Mouse (Mus musculus): Measurements from ENCODE around the gene Prrc2c. TPM values are rescaled to one million over a fixed set of nuclear protein-coding genes. Genes with fewer than 3 reads are reported as not detected.

The Prrc2c gene
- polyA plus RNA-seq, 1 experiment from 2014 or later = 142 TPM

DNA sequence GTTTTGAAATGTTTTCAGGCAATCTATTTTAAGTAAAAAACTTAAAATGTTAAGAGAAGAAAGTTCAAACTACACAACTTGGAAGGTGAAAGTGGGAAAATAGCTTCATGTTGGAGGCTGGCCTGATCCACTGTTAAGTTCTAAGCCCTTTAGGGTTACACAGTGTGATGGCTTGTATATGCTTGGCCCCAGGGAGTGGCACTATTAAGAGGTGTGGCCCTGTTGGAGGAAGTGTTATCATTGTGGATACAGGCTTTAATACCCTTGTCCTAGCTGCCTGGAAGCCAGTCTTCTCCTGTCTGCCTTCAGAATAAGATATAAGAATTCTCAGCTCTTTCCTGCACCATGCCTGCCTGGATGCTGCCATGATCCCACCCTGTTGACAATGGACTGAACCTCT is 16.7 kb downstream of the Prrc2c start:
- no peak for ATAC-seq (ENCODE audit: insufficient read depth, low FRiP score, low TSS enrichment)
- Histone ChIP-seq H3K27me3 (ENCODE audit: control insufficient read depth, insufficient read depth, low read length) (no peaks in the 10 kb centered on the region), H3K4me3 (ENCODE audit: low read depth, low read length) (no peak overlapping the region), H3K4me2 (ENCODE audit: low read depth) (no peak overlapping the region), H3K9ac (ENCODE audit: low read length) (no peak overlapping the region), H3K9me3 (ENCODE audit: control insufficient read depth, low read length) (no peaks in the 10 kb centered on the region), H3K4me1 (ENCODE audit: control insufficient read depth, insufficient read depth, low read length) (no peaks in the 10 kb centered on the region), H3K27ac (ENCODE audit: low read depth, low read length) (no peak overlapping the region), H3K36me3 (ENCODE audit: control insufficient read depth, insufficient read depth, low read length) (peaks cover 4% of the 10 kb centered on the region)
- DNase-seq (ENCODE audit: low spot score) = no peak

- Histone ChIP-seq H3K4me3 (ENCODE audit: low read depth, low read length) (no peak overlapping the region), H3K4me2 (ENCODE audit: low read depth) (no peak overlapping the region), H3K27me3 (ENCODE audit: control insufficient read depth, insufficient read depth, low read length) (no peaks in the 10 kb centered on the region), H3K27ac (ENCODE audit: low read depth, low read length) (no peak overlapping the region), H3K9me3 (ENCODE audit: control insufficient read depth, low read length) (no peaks in the 10 kb centered on the region), H3K36me3 (ENCODE audit: control insufficient read depth, insufficient read depth, low read length) (peaks cover 6% of the 10 kb centered on the region), H3K4me1 (ENCODE audit: control insufficient read depth, insufficient read depth, low read length) (no peaks in the 10 kb centered on the region), H3K9ac (ENCODE audit: low read length) (no peak overlapping the region)
- 94% methylated on average over 2 of the region's 2 CpGs for WGBS
- ATAC-seq (ENCODE audit: insufficient read depth, low FRiP score, low TSS enrichment) = no peak
- DNase-seq (ENCODE audit: low spot score) = no peak
Measured at GRCm38 (mm10) chr1:162720645-162721044, 19.7 kb downstream of the Prrc2c start.

- Histone ChIP-seq H3K4me2 (ENCODE audit: low read depth) (no peak overlapping the region), H3K27ac (ENCODE audit: low read depth, low read length) (no peak overlapping the region), H3K4me1 (ENCODE audit: control insufficient read depth, insufficient read depth, low read length) (no peaks in the 10 kb centered on the region), H3K9ac (ENCODE audit: low read length) (no peak overlapping the region), H3K4me3 (ENCODE audit: low read depth, low read length) (no peak overlapping the region), H3K27me3 (ENCODE audit: control insufficient read depth, insufficient read depth, low read length) (no peaks in the 10 kb centered on the region), H3K36me3 (ENCODE audit: control insufficient read depth, insufficient read depth, low read length) (peaks cover 24% of the 10 kb centered on the region), H3K9me3 (ENCODE audit: control insufficient read depth, low read length) (no peaks in the 10 kb centered on the region)
- DNase-seq (ENCODE audit: low spot score) (no peak), ATAC-seq (ENCODE audit: insufficient read depth, low FRiP score, low TSS enrichment) (no peak)
- WGBS = 58% methylated on average over 8 of the region's 8 CpGs
Measured at GRCm38 (mm10) chr1:162700389-162701066, 39.8 kb downstream of the Prrc2c start.

- Histone ChIP-seq H3K36me3 (ENCODE audit: control insufficient read depth, insufficient read depth, low read length) (peaks cover 13% of the 10 kb centered on the region), H3K27ac (ENCODE audit: low read depth, low read length) (no peak overlapping the region), H3K4me2 (ENCODE audit: low read depth) (no peak overlapping the region), H3K4me1 (ENCODE audit: control insufficient read depth, insufficient read depth, low read length) (no peaks in the 10 kb centered on the region), H3K9me3 (ENCODE audit: control insufficient read depth, low read length) (no peaks in the 10 kb centered on the region), H3K9ac (ENCODE audit: low read length) (no peak overlapping the region), H3K4me3 (ENCODE audit: low read depth, low read length) (no peak overlapping the region), H3K27me3 (ENCODE audit: control insufficient read depth, insufficient read depth, low read length) (no peaks in the 10 kb centered on the region)
- WGBS = 94% methylated on average over 6 of the region's 6 CpGs
- DNase-seq (ENCODE audit: low spot score) = no peak
- no peak for ATAC-seq (ENCODE audit: insufficient read depth, low FRiP score, low TSS enrichment)
Measured at GRCm38 (mm10) chr1:162697866-162698265, 42.5 kb downstream of the Prrc2c start.

- H3K9me3 ChIP-seq (ENCODE audit: control insufficient read depth, low read length) = no peaks in the 10 kb centered on the region
- no peaks in the 10 kb centered on the region for H3K4me1 ChIP-seq (ENCODE audit: control insufficient read depth, insufficient read depth, low read length)
- H3K4me3 ChIP-seq (ENCODE audit: low read depth, low read length) = no peak overlapping the region
- no peaks in the 10 kb centered on the region for H3K27me3 ChIP-seq (ENCODE audit: control insufficient read depth, insufficient read depth, low read length)
- H3K4me2 ChIP-seq (ENCODE audit: low read depth) = no peak overlapping the region
- DNase-seq (ENCODE audit: low spot score) (no peak), ATAC-seq (ENCODE audit: insufficient read depth, low FRiP score, low TSS enrichment) (no peak)
- H3K27ac ChIP-seq (ENCODE audit: low read depth, low read length) = no peak overlapping the region
- 98% methylated on average over 2 of the region's 2 CpGs for WGBS
- no peak overlapping the region for H3K9ac ChIP-seq (ENCODE audit: low read length)
- peaks cover 11% of the 10 kb centered on the region for H3K36me3 ChIP-seq (ENCODE audit: control insufficient read depth, insufficient read depth, low read length)
Measured at GRCm38 (mm10) chr1:162693721-162694120, 46.6 kb downstream of the Prrc2c start.

GRCm38 (mm10) chr1:162665486-162666174 is 74.7 kb downstream of the Prrc2c start:
- Histone ChIP-seq H3K36me3 (ENCODE audit: control insufficient read depth, insufficient read depth, low read length) (no peaks in the 10 kb centered on the region), H3K4me3 (ENCODE audit: low read depth, low read length) (peak overlapping the region; percentile 18; the same call in 1 of the 2 replicates), H3K4me2 (ENCODE audit: low read depth) (peak overlapping the region; percentile 45), H3K4me1 (ENCODE audit: control insufficient read depth, insufficient read depth, low read length) (no peaks in the 10 kb centered on the region), H3K27ac (ENCODE audit: low read depth, low read length) (no peak overlapping the region), H3K9me3 (ENCODE audit: control insufficient read depth, low read length) (no peaks in the 10 kb centered on the region), H3K27me3 (ENCODE audit: control insufficient read depth, insufficient read depth, low read length) (no peaks in the 10 kb centered on the region), H3K9ac (ENCODE audit: low read length) (peak overlapping the region; percentile 41)
- DNase-seq (ENCODE audit: low spot score) = peak; percentile 47
- 3% methylated on average over 11 of the region's 11 CpGs for WGBS
- peak; percentile 82 for ATAC-seq (ENCODE audit: insufficient read depth, low FRiP score, low TSS enrichment)

DNA sequence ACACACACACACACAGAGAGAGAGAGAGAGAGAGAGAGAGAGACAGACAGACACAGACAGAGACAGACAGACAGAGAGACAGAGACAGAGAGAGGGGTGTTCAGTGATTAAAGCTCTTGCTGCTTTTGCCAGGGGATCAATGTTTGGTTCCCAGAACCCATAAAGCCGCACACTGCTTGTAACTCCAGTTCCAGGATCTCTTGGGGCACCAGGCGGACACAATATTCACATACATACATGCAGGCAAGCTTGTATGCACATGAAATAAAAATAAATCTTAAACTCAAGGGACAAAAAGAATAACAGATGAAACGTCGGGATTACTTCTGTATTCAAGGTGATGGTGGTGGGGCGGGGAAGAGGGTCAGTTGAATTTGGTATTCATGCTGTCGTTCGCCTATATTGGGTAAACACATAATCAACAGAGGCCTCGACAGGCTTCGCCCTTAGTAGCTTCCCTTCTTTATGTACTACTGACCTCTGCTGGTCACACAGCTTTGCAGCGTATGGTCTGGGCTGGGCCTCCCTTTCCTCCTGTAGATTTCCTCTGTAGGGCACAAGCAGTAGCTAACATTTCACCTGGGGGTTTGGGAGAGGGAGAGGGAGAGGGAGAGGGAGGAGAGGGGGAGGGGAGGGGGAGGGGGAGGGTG is 75.4 kb downstream of the Prrc2c start:
- DNase-seq (ENCODE audit: low spot score) (peak; percentile 83), ATAC-seq (ENCODE audit: insufficient read depth, low FRiP score, low TSS enrichment) (peak; percentile 92)
- no peaks in the 10 kb centered on the region for H3K36me3 ChIP-seq (ENCODE audit: control insufficient read depth, insufficient read depth, low read length)
- H3K9me3 ChIP-seq (ENCODE audit: control insufficient read depth, low read length) = no peaks in the 10 kb centered on the region
- H3K9ac ChIP-seq (ENCODE audit: low read length) = no peak overlapping the region
- no peaks in the 10 kb centered on the region for H3K27me3 ChIP-seq (ENCODE audit: control insufficient read depth, insufficient read depth, low read length)
- H3K4me2 ChIP-seq (ENCODE audit: low read depth) = no peak overlapping the region
- no peak overlapping the region for H3K27ac ChIP-seq (ENCODE audit: low read depth, low read length)
- WGBS = 16% methylated on average over 10 of the region's 10 CpGs
- no peak overlapping the region for H3K4me3 ChIP-seq (ENCODE audit: low read depth, low read length)
- H3K4me1 ChIP-seq (ENCODE audit: control insufficient read depth, insufficient read depth, low read length) = no peaks in the 10 kb centered on the region

- H3K4me1 ChIP-seq (ENCODE audit: control insufficient read depth, insufficient read depth, low read length) = no peaks in the 10 kb centered on the region
- H3K36me3 ChIP-seq (ENCODE audit: control insufficient read depth, insufficient read depth, low read length) = no peaks in the 10 kb centered on the region
- WGBS = 84% methylated on average over 11 of the region's 11 CpGs
- DNase-seq (ENCODE audit: low spot score) = no peak
- H3K4me2 ChIP-seq (ENCODE audit: low read depth) = no peak overlapping the region
- no peak overlapping the region for H3K9ac ChIP-seq (ENCODE audit: low read length)
- ATAC-seq (ENCODE audit: insufficient read depth, low FRiP score, low TSS enrichment) = no peak
- no peak overlapping the region for H3K4me3 ChIP-seq (ENCODE audit: low read depth, low read length)
- H3K27me3 ChIP-seq (ENCODE audit: control insufficient read depth, insufficient read depth, low read length) = no peaks in the 10 kb centered on the region
- no peaks in the 10 kb centered on the region for H3K9me3 ChIP-seq (ENCODE audit: control insufficient read depth, low read length)
- H3K27ac ChIP-seq (ENCODE audit: low read depth, low read length) = no peak overlapping the region
Measured at GRCm38 (mm10) chr1:162660276-162660860, 80.0 kb downstream of the Prrc2c start.
